Mouse (Mus musculus) intestine, embryonic 15.5 days (tissue): ENCODE measurements around the gene Xbp1. TPM values are rescaled to one million over a fixed set of nuclear protein-coding genes. Genes with fewer than 3 reads are reported as not detected.
"Not testable (repeated sequence)": the region's sequence is repeated elsewhere in the genome, so short reads cannot be mapped to it uniquely, and the experiment has no call there.

Experiments used
- ATAC-seq: fragments of 200-750 bp; cut with Nextera tagmentation; 2 replicates; pipeline ENCODE4 v1.8.0; 2017; ENCODE audit warnings: moderate TSS enrichment, moderate library complexity
- H3K27ac ChIP-seq: fragments of 300-500 bp; sonication (generic); 2 replicates; pipeline ENCODE4 v1.5.1; 2015; ENCODE audit warnings: mild to moderate bottlenecking, inconsistent platforms
- H3K27me3 ChIP-seq: fragments of 300-500 bp; sonication (generic); replicated peaks from 2 replicates; pipeline ENCODE4 v1.6.1; 2015; ENCODE audit warnings: inconsistent platforms
- H3K36me3 ChIP-seq: fragments of 300-500 bp; sonication (generic); 2 replicates; pipeline ENCODE4 v1.6.1; 2015; ENCODE audit warnings: inconsistent platforms
- H3K4me1 ChIP-seq: fragments of 300-500 bp; sonication (generic); replicated peaks from 2 replicates; pipeline ENCODE4 v1.6.1; 2015; ENCODE audit warnings: inconsistent platforms
- H3K4me2 ChIP-seq: fragments of 300-500 bp; sonication (generic); replicated peaks from 2 replicates; pipeline ENCODE4 v1.6.1; 2015; ENCODE audit warnings: mild to moderate bottlenecking, inconsistent platforms
- H3K4me3 ChIP-seq: fragments of 300-500 bp; sonication (generic); replicated peaks from 2 replicates; pipeline ENCODE4 v1.5.1; 2015; ENCODE audit warnings: inconsistent platforms
- H3K9ac ChIP-seq: fragments of 300-500 bp; sonication (generic); 2 replicates; pipeline ENCODE4 v1.6.1; 2015; ENCODE audit warnings: inconsistent platforms
- H3K9me3 ChIP-seq: fragments of 300-500 bp; sonication (generic); 2 replicates; pipeline ENCODE4 v1.6.1; 2016; ENCODE audit warnings: inconsistent platforms
- WGBS: fragments of 180-500 bp; shearing (Covaris S2); methylation state at CpG from one replicate; pipeline ENCODE4 v1.1.7; 2015; 5-methylcytosine and 5-hydroxymethylcytosine counted together
- polyA plus RNA-seq: library from polyadenylated mRNA; unstranded; fragments of >200 nt; fragmentation: Nextera tagmentation; extraction: Ambion mirVana; gene quantifications from 2 replicates; pipeline ENCODE4 v1.2.1, GENCODE M21; 2015

Gene Xbp1
- polyA plus RNA-seq, 1 experiment from 2014 or later: 237 TPM

- H3K4me1 ChIP-seq: no peaks in the 10 kb centered on the region
- H3K4me3 ChIP-seq: no peak overlapping the region
- no peaks in the 10 kb centered on the region for H3K9me3 ChIP-seq
- H3K9ac ChIP-seq: no peak overlapping the region
- no peak overlapping the region for H3K4me2 ChIP-seq
- H3K36me3 ChIP-seq: no peaks in the 10 kb centered on the region
- no peaks in the 10 kb centered on the region for H3K27me3 ChIP-seq
- H3K27ac ChIP-seq: no peak overlapping the region
- 77% methylated on average over 8 of the region's 8 CpGs for WGBS
- no peak for ATAC-seq
Measured at GRCm38 (mm10) chr11:5509215-5510098, 11.0 kb upstream of the Xbp1 start.

- Histone ChIP-seq H3K9me3 (no peaks in the 10 kb centered on the region), H3K9ac (no peak overlapping the region), H3K4me1 (no peaks in the 10 kb centered on the region), H3K4me2 (no peak overlapping the region), H3K27ac (no peak overlapping the region), H3K27me3 (no peaks in the 10 kb centered on the region), H3K36me3 (no peaks in the 10 kb centered on the region), H3K4me3 (no peak overlapping the region)
- 62% methylated on average over 5 of the region's 5 CpGs for WGBS
- no peak for ATAC-seq
Measured at GRCm38 (mm10) chr11:5510099-5510391, 10.4 kb upstream of the Xbp1 start.

GRCm38 (mm10) chr11:5510686-5511085, 9.8 kb upstream of the Xbp1 start:
- H3K36me3 ChIP-seq, H3K9me3 ChIP-seq, H3K9ac ChIP-seq, H3K27ac ChIP-seq, H3K4me2 ChIP-seq, H3K4me3 ChIP-seq, ATAC-seq, H3K4me1 ChIP-seq, H3K27me3 ChIP-seq: not testable (repeated sequence)
- WGBS: no CpG with 5 or more reads among the region's 2 CpGs

GRCm38 (mm10) chr11:5512099-5512725, 8.2 kb upstream of the Xbp1 start:
- 77% methylated on average over 12 of the region's 12 CpGs for WGBS
- H3K36me3 ChIP-seq: no peaks in the 10 kb centered on the region
- H3K9ac ChIP-seq: no peak overlapping the region
- H3K27ac ChIP-seq: no peak overlapping the region
- ATAC-seq: no peak
- H3K9me3 ChIP-seq: no peaks in the 10 kb centered on the region
- no peaks in the 10 kb centered on the region for H3K27me3 ChIP-seq
- H3K4me3 ChIP-seq: no peak overlapping the region
- H3K4me1 ChIP-seq: no peaks in the 10 kb centered on the region
- H3K4me2 ChIP-seq: no peak overlapping the region

GRCm38 (mm10) chr11:5512961-5513360, 7.5 kb upstream of the Xbp1 start:
- 77% methylated on average over 8 of the region's 8 CpGs for WGBS
- Histone ChIP-seq H3K36me3 (no peaks in the 10 kb centered on the region), H3K9me3 (no peaks in the 10 kb centered on the region), H3K9ac (no peak overlapping the region), H3K27me3 (no peaks in the 10 kb centered on the region), H3K4me1 (no peaks in the 10 kb centered on the region), H3K4me2 (no peak overlapping the region), H3K4me3 (no peak overlapping the region), H3K27ac (no peak overlapping the region)
- no peak for ATAC-seq

GRCm38 (mm10) chr11:5514091-5514490, 6.4 kb upstream of the Xbp1 start:
- no peaks in the 10 kb centered on the region for H3K4me1 ChIP-seq
- no peaks in the 10 kb centered on the region for H3K9me3 ChIP-seq
- H3K4me3 ChIP-seq: no peak overlapping the region
- H3K27me3 ChIP-seq: no peaks in the 10 kb centered on the region
- H3K27ac ChIP-seq: no peak overlapping the region
- no peaks in the 10 kb centered on the region for H3K36me3 ChIP-seq
- 81% methylated on average over 4 of the region's 4 CpGs for WGBS
- no peak overlapping the region for H3K4me2 ChIP-seq
- no peak for ATAC-seq
- H3K9ac ChIP-seq: no peak overlapping the region

GRCm38 (mm10) chr11:5515196-5515595, 5.3 kb upstream of the Xbp1 start:
- no peaks in the 10 kb centered on the region for H3K36me3 ChIP-seq
- H3K27ac ChIP-seq: no peak overlapping the region
- no peaks in the 10 kb centered on the region for H3K9me3 ChIP-seq
- 83% methylated on average over 6 of the region's 6 CpGs for WGBS
- ATAC-seq: no peak
- H3K27me3 ChIP-seq: no peaks in the 10 kb centered on the region
- H3K4me1 ChIP-seq: 0 out of 2 replicates have a peak, but pooled peaks cover 3% of the 10 kb centered on the region
- H3K4me3 ChIP-seq: no peak overlapping the region
- H3K9ac ChIP-seq: no peak overlapping the region
- H3K4me2 ChIP-seq: no peak overlapping the region

- WGBS: 87% methylated on average over 6 of the region's 6 CpGs
Measured at GRCm38 (mm10) chr11:5515655-5516054, 4.8 kb upstream of the Xbp1 start.

GRCm38 (mm10) chr11:5516151-5516550, 4.3 kb upstream of the Xbp1 start:
- Histone ChIP-seq H3K9ac (no peak overlapping the region), H3K9me3 (no peaks in the 10 kb centered on the region), H3K27me3 (no peaks in the 10 kb centered on the region), H3K4me1 (0 out of 2 replicates have a peak, but pooled peaks cover 3% of the 10 kb centered on the region), H3K4me2 (no peak overlapping the region), H3K4me3 (no peak overlapping the region), H3K27ac (no peak overlapping the region), H3K36me3 (no peaks in the 10 kb centered on the region)
- no peak for ATAC-seq
- 83% methylated on average over 7 of the region's 7 CpGs for WGBS

More at GRCm38 (mm10) chr11:5515655-5516054, 4.8 kb upstream of the Xbp1 start:
- Histone ChIP-seq H3K4me2 (no peak overlapping the region), H3K27ac (no peak overlapping the region), H3K27me3 (no peaks in the 10 kb centered on the region), H3K9me3 (no peaks in the 10 kb centered on the region), H3K36me3 (no peaks in the 10 kb centered on the region), H3K4me3 (no peak overlapping the region), H3K4me1 (0 out of 2 replicates have a peak, but pooled peaks cover 3% of the 10 kb centered on the region), H3K9ac (no peak overlapping the region)
- no peak for ATAC-seq

GRCm38 (mm10) chr11:5516617-5517016, 3.8 kb upstream of the Xbp1 start:
- ATAC-seq: no peak
- 93% methylated on average over 14 of the region's 14 CpGs for WGBS

GRCm38 (mm10) chr11:5517346-5517745, 3.1 kb upstream of the Xbp1 start:
- no peak for ATAC-seq
- H3K4me3 ChIP-seq: no peak overlapping the region
- no peak overlapping the region for H3K9ac ChIP-seq
- peaks cover 4% of the 10 kb centered on the region; the same call in 1 of the 2 replicates for H3K4me1 ChIP-seq
- H3K27ac ChIP-seq: no peak overlapping the region
- 75% methylated on average over 6 of the region's 6 CpGs for WGBS
- H3K27me3 ChIP-seq: no peaks in the 10 kb centered on the region
- H3K4me2 ChIP-seq: no peak overlapping the region
- H3K9me3 ChIP-seq: no peaks in the 10 kb centered on the region
- H3K36me3 ChIP-seq: no peaks in the 10 kb centered on the region

More at GRCm38 (mm10) chr11:5516617-5517016, 3.8 kb upstream of the Xbp1 start:
- no peak overlapping the region for H3K27ac ChIP-seq
- H3K4me3 ChIP-seq: no peak overlapping the region
- H3K27me3 ChIP-seq: no peaks in the 10 kb centered on the region
- 0 out of 2 replicates have a peak, but pooled peaks cover 3% of the 10 kb centered on the region for H3K4me1 ChIP-seq
- no peak overlapping the region for H3K4me2 ChIP-seq
- H3K36me3 ChIP-seq: no peaks in the 10 kb centered on the region
- no peak overlapping the region for H3K9ac ChIP-seq
- no peaks in the 10 kb centered on the region for H3K9me3 ChIP-seq

- WGBS: 80% methylated on average over 3 of the region's 3 CpGs
- Histone ChIP-seq H3K9ac (no peak overlapping the region), H3K4me1 (peaks cover 20% of the 10 kb centered on the region), H3K27me3 (no peaks in the 10 kb centered on the region), H3K27ac (peak overlapping the region; percentile 90; the same call in 1 of the 2 replicates), H3K4me3 (peak overlapping the region; percentile 73; the same call in 1 of the 2 replicates), H3K36me3 (peaks cover 19% of the 10 kb centered on the region), H3K4me2 (peak overlapping the region; percentile 52; the same call in 1 of the 2 replicates), H3K9me3 (no peaks in the 10 kb centered on the region)
- no peak for ATAC-seq
Measured at GRCm38 (mm10) chr11:5519681-5520080, 778 bp upstream of the Xbp1 start.

- peaks cover 20% of the 10 kb centered on the region for H3K4me1 ChIP-seq
- H3K4me3 ChIP-seq: peak overlapping the region; percentile 73
- peaks cover 32% of the 10 kb centered on the region for H3K36me3 ChIP-seq
- WGBS: 0% methylated on average over 13 of the region's 13 CpGs
- H3K9me3 ChIP-seq: no peaks in the 10 kb centered on the region
- H3K27me3 ChIP-seq: no peaks in the 10 kb centered on the region
- H3K27ac ChIP-seq: peak overlapping the region; percentile 90
- ATAC-seq: peak; percentile 36
- H3K9ac ChIP-seq: peak overlapping the region; percentile 90
- peak overlapping the region; percentile 57 for H3K4me2 ChIP-seq
Measured at GRCm38 (mm10) chr11:5521266-5521515, 732 bp downstream of the Xbp1 start.
